Mouse (Mus musculus): ENCODE measurements at regions not wholly inside any gene's neighbourhood (a gene's known extent, or its start where the extent isn't known, plus 50 kb on each side); places are given as distances from the start of the nearest gene placed in this dataset.

- TF ChIP-seq POLR2A (IDR thresholded peaks at IDR 0.05; ENCODE audit: borderline replicate concordance, extremely low read depth, insufficient read depth, insufficient read length, poor library complexity, severe bottlenecking), result no peak
- TF ChIP-seq CTCF (IDR thresholded peaks at IDR 0.05; ENCODE audit: borderline replicate concordance, extremely low read depth, insufficient read depth, insufficient read length), result no peak
Measured at GRCm38 (mm10) chrX:98375437-98375836, 226.9 kb downstream of the Ar start.

DNA sequence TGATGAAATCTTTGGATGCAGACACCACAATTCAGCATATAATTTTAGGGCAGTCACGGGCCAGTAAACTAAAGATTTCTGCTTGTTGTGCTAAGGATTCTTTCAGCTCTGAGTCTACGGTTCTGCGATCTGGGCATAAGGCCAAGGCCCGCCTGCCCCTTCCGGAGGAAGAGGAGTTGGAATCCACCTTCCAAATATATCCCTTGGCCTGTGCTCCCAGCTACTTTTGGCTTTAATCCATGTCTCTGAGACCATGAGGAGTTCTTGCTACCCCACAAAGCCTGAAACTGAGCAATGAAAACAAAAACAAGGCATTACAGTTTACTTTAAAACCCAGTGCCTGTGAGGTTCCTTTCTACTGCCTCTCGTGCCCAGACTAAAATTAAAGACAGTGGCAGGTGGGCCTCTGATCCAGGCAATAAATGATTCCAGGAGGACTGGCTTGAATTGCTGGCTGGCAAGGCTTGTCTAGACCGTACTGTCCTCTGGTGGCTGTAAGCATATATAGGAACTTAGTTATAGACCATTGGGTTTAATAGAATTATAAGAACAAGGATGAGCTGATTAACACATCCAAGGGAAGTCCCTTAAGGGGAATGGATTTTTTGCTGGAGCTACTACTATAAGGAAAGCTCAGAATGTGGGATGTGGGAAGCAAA, 231.8 kb downstream of the Ar start:
- no peak for TF ChIP-seq POLR2A (IDR thresholded peaks at IDR 0.05; ENCODE audit: borderline replicate concordance, extremely low read depth, insufficient read depth, insufficient read length, poor library complexity, severe bottlenecking)
- TF ChIP-seq CTCF (IDR thresholded peaks at IDR 0.05; ENCODE audit: borderline replicate concordance, extremely low read depth, insufficient read depth, insufficient read length), result no peak
- peak; percentile 43 for DNase-seq (ENCODE audit: low read depth)

More at GRCm38 (mm10) chrX:98375437-98375836, 226.9 kb downstream of the Ar start:
- no peak for DNase-seq (ENCODE audit: low read depth)

- no peak for DNase-seq (ENCODE audit: low read depth)
- no peak for TF ChIP-seq POLR2A (IDR thresholded peaks at IDR 0.05; ENCODE audit: borderline replicate concordance, extremely low read depth, insufficient read depth, insufficient read length, poor library complexity, severe bottlenecking)
- TF ChIP-seq CTCF (IDR thresholded peaks at IDR 0.05; ENCODE audit: borderline replicate concordance, extremely low read depth, insufficient read depth, insufficient read length), result no peak
Measured at GRCm38 (mm10) chrX:98384017-98384416, 235.4 kb downstream of the Ar start.

GRCm38 (mm10) chrX:98392376-98392775, 243.8 kb downstream of the Ar start:
- TF ChIP-seq POLR2A (IDR thresholded peaks at IDR 0.05; ENCODE audit: borderline replicate concordance, extremely low read depth, insufficient read depth, insufficient read length, poor library complexity, severe bottlenecking) (no peak), CTCF (IDR thresholded peaks at IDR 0.05; ENCODE audit: borderline replicate concordance, extremely low read depth, insufficient read depth, insufficient read length) (no peak)
- no peak for DNase-seq (ENCODE audit: low read depth)

GRCm38 (mm10) chrX:98409090-98409489, 260.5 kb downstream of the Ar start:
- no peak for TF ChIP-seq POLR2A (IDR thresholded peaks at IDR 0.05; ENCODE audit: borderline replicate concordance, extremely low read depth, insufficient read depth, insufficient read length, poor library complexity, severe bottlenecking)
- TF ChIP-seq CTCF (IDR thresholded peaks at IDR 0.05; ENCODE audit: borderline replicate concordance, extremely low read depth, insufficient read depth, insufficient read length), result no peak
- DNase-seq (ENCODE audit: low read depth), result no peak

GRCm38 (mm10) chrX:98419437-98419836, 270.9 kb downstream of the Ar start:
- DNase-seq (ENCODE audit: low read depth), result no peak
- TF ChIP-seq CTCF (IDR thresholded peaks at IDR 0.05; ENCODE audit: borderline replicate concordance, extremely low read depth, insufficient read depth, insufficient read length), result no peak
- TF ChIP-seq POLR2A (IDR thresholded peaks at IDR 0.05; ENCODE audit: borderline replicate concordance, extremely low read depth, insufficient read depth, insufficient read length, poor library complexity, severe bottlenecking), result no peak

- TF ChIP-seq CTCF (IDR thresholded peaks at IDR 0.05; ENCODE audit: borderline replicate concordance, extremely low read depth, insufficient read depth, insufficient read length) (no peak), POLR2A (IDR thresholded peaks at IDR 0.05; ENCODE audit: borderline replicate concordance, extremely low read depth, insufficient read depth, insufficient read length, poor library complexity, severe bottlenecking) (no peak)
- DNase-seq (ENCODE audit: low read depth), result peak; percentile 54
Measured at GRCm38 (mm10) chrX:98452026-98452425, 303.5 kb downstream of the Ar start.

- DNase-seq (ENCODE audit: low read depth), result no peak
- TF ChIP-seq CTCF (IDR thresholded peaks at IDR 0.05; ENCODE audit: borderline replicate concordance, extremely low read depth, insufficient read depth, insufficient read length) (no peak), POLR2A (IDR thresholded peaks at IDR 0.05; ENCODE audit: borderline replicate concordance, extremely low read depth, insufficient read depth, insufficient read length, poor library complexity, severe bottlenecking) (no peak)
Measured at GRCm38 (mm10) chrX:98476473-98477254, 328.1 kb downstream of the Ar start.

All from brain, embryonic 14.5 days (tissue).